Mouse (Mus musculus): ENCODE measurements around the gene Zbtb16.

DNA sequence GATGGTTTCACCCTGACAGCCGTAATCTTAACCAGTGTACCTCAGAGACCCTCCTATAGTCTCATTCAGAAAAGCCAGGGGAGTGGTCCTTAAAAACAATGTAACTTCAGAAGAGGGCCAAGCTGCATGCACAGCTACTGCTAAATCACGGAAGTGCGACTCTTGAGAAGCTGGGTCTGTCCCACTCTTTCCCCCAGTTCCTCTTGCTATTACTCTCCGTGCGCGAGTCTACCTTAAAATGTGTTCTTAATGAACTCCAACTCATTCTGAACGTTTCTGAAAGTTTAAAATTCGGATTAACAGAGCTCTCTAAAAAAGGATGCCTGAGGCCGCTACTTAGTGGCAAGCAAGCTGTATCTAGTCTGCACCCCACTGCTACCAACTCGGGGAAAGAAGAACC is 45.4 kb downstream of the Zbtb16 start:
- TF ChIP-seq CTCF (conservative IDR thresholded peaks at IDR 0.05; ENCODE audit: low read length) (no peak), POU5F1 (IDR thresholded peaks at IDR 0.05; ENCODE audit: borderline replicate concordance, low read length) (no peak)
